ENCODE assay signal across 24 mouse cellular contexts in the genomic region with DNA sequence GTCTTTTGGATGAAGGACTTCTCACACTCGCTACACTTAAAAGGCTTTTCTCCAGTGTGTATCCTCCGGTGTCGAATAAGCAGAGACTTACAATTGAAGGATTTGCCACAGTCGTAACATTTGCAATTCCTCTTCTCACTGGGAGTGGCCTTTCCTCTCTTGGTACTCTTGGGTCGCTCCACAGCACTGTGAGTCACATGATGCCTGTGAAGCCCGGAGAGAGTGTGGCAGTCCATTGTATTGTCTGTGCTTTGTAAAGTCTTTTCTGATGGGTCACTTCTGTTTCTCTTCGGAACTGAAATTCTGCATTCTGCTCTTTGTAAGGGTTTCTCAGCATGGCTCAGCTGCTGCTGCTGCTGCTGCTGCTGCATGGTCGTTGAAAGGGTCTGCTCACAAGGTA.
"Had no signal": no experiment of that assay in that cellular context is flagged by ENCODE, and none has a peak within 500 bp of the region (broad histone marks: within the 10 kb centered on the region; RNA-seq: fewer than 3 reads in every experiment).

No protein-coding gene starts in this region.

- H3K27me3 ChIP-seq: heart, embryonic 12.5 days; hindbrain, embryonic 12.5 days; intestine, embryonic 15.5 days; limb, embryonic 12.5 days; liver, embryonic 13.5 days; liver, embryonic 15.5 days had no signal

- H3K9me3 ChIP-seq: heart, embryonic 10.5 days; heart, embryonic 12.5 days; hindbrain, embryonic 10.5 days; intestine, embryonic 15.5 days; limb, embryonic 10.5 days; limb, embryonic 12.5 days; liver, embryonic 13.5 days; liver, embryonic 15.5 days had no signal

- H3K4me1 ChIP-seq: heart, embryonic 10.5 days; liver, embryonic 13.5 days; liver, embryonic 15.5 days had no signal

- H3K4me3 ChIP-seq: heart, embryonic 10.5 days; heart, embryonic 12.5 days; hindbrain, embryonic 10.5 days; hindbrain, embryonic 12.5 days; intestine, embryonic 15.5 days; layer of hippocampus, adult 2 months; left cerebral cortex, adult 2 months; limb, embryonic 10.5 days; limb, embryonic 12.5 days; liver, embryonic 13.5 days; liver, embryonic 15.5 days had no signal

- H3K27ac ChIP-seq: heart, embryonic 10.5 days; hindbrain, embryonic 10.5 days; hindbrain, embryonic 12.5 days; hindbrain, embryonic 14.5 days; intestine, embryonic 15.5 days; layer of hippocampus, adult 2 months; left cerebral cortex, adult 2 months; limb, embryonic 10.5 days; limb, embryonic 12.5 days; liver, embryonic 13.5 days; liver, embryonic 15.5 days had no signal

- H3K36me3 ChIP-seq: heart, embryonic 10.5 days; intestine, embryonic 15.5 days; liver, embryonic 13.5 days; liver, embryonic 15.5 days had no signal

- DNase-seq: gastrocnemius, postnatal 14 days; gastrocnemius, postnatal 36 days; heart, postnatal 10 days; heart, postnatal 4 days; kidney, adult 18-20 months; kidney, adult 8-10 months; kidney, postnatal 10 days; kidney, postnatal 25 days; kidney, postnatal 4 days; layer of hippocampus, adult 9-11 months; liver; liver, embryonic 13.5 days; liver, postnatal 0 days had no signal

- H3K9ac ChIP-seq: heart, embryonic 12.5 days; hindbrain, embryonic 12.5 days; hindbrain, embryonic 14.5 days; intestine, embryonic 15.5 days; limb, embryonic 12.5 days; liver, embryonic 13.5 days; liver, embryonic 15.5 days; liver, postnatal 0 days had no signal
